Mouse (Mus musculus) hindbrain, embryonic 16.5 days (tissue): ENCODE data around the gene Adsl. TPM values are rescaled to one million over a fixed set of nuclear protein-coding genes. Genes with fewer than 3 reads are reported as not detected.
A peak's percentile ranks its signal among the peaks of the same experiment; 100 is the strongest.

Experiments used
- ATAC-seq: fragments of 200-750 bp; cut with Nextera tagmentation; 2 replicates; pipeline ENCODE4 v1.8.0; 2017; ENCODE audit warnings: moderate TSS enrichment, moderate library complexity
- H3K27ac ChIP-seq: fragments of 300-500 bp; sonication (generic); 2 replicates; pipeline ENCODE4 v1.5.1; 2014; ENCODE audit warnings: low read depth, mild to moderate bottlenecking, control low read depth, low read length, moderate library complexity
- H3K27me3 ChIP-seq: fragments of 300-500 bp; sonication (generic); replicated peaks from 2 replicates; pipeline ENCODE4 v1.6.1; 2014; ENCODE audit warnings: low read length; ENCODE audit not compliant: control insufficient read depth, insufficient read depth
- H3K36me3 ChIP-seq: fragments of 300-500 bp; sonication (generic); 2 replicates; pipeline ENCODE4 v1.6.1; 2014; ENCODE audit warnings: mild to moderate bottlenecking, low read length, moderate library complexity, mixed read lengths; ENCODE audit not compliant: control insufficient read depth, insufficient read depth
- H3K4me1 ChIP-seq: fragments of 300-500 bp; sonication (generic); 2 replicates; pipeline ENCODE4 v1.6.1; 2014; ENCODE audit warnings: low read depth, low read length; ENCODE audit not compliant: control insufficient read depth, insufficient read depth
- H3K4me2 ChIP-seq: fragments of 300-500 bp; sonication (generic); 2 replicates; pipeline ENCODE4 v1.6.1; 2014; ENCODE audit warnings: mild to moderate bottlenecking, low read length, control low read depth, moderate library complexity
- H3K4me3 ChIP-seq: fragments of 300-500 bp; sonication (generic); 2 replicates; pipeline ENCODE4 v1.5.1; 2014; ENCODE audit warnings: mild to moderate bottlenecking, low read length, control low read depth, moderate library complexity
- H3K9ac ChIP-seq: fragments of 300-500 bp; sonication (generic); 2 replicates; pipeline ENCODE4 v1.6.1; 2014; ENCODE audit warnings: low read depth, mild to moderate bottlenecking, control low read depth, low read length, moderate library complexity
- H3K9me3 ChIP-seq: fragments of 300-500 bp; sonication (generic); 2 replicates; pipeline ENCODE4 v1.6.1; 2014; ENCODE audit warnings: mild to moderate bottlenecking, low read length, moderate library complexity; ENCODE audit not compliant: control insufficient read depth
- WGBS: fragments of 180-500 bp; shearing (Covaris S2); extraction: QIAGEN DNeasy Blood & Tissue Kit; methylation state at CpG from one replicate; pipeline ENCODE4 v1.1.7; 2014; 5-methylcytosine and 5-hydroxymethylcytosine counted together
- polyA plus RNA-seq: library from polyadenylated mRNA; unstranded; fragments of >200 nt; fragmentation: Nextera tagmentation; extraction: Ambion mirVana; gene quantifications from 2 replicates; pipeline ENCODE4 v1.2.1, GENCODE M21; 2015

The Adsl gene
- polyA plus RNA-seq, 1 experiment from 2014 or later, result 116 TPM

GRCm38 (mm10) chr15:80955836-80956438 is 7.6 kb downstream of the Adsl start:
- H3K27ac ChIP-seq, result no peak overlapping the region
- no peaks in the 10 kb centered on the region for H3K27me3 ChIP-seq
- WGBS, result 95% methylated on average over 12 of the region's 12 CpGs
- peaks cover 36% of the 10 kb centered on the region for H3K36me3 ChIP-seq
- no peaks in the 10 kb centered on the region for H3K9me3 ChIP-seq
- H3K4me3 ChIP-seq, result no peak overlapping the region
- no peak overlapping the region for H3K9ac ChIP-seq
- no peaks in the 10 kb centered on the region for H3K4me1 ChIP-seq
- H3K4me2 ChIP-seq, result no peak overlapping the region
- ATAC-seq, result no peak

DNA sequence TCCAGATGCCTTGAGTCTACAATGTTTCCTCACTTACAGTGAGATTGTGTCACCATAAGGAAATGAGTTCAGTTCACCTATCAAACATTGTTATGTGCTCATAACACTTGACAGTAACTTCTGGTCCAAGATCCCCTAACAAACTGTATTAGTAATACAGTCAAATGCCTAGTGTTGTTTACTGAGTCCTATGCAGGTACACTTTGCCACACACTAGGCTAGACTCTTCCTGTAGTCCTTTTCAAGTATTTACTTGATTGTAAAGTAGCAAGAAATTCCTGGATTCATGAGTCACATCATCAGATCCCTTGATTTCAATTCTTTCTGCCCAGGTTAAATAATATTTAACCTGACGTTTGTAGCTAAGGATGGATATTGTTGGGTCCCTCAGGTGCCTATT is 21.1 kb downstream of the Adsl start:
- Histone ChIP-seq H3K9ac (no peak overlapping the region), H3K36me3 (peaks cover 34% of the 10 kb centered on the region), H3K4me3 (no peak overlapping the region), H3K27me3 (no peaks in the 10 kb centered on the region), H3K9me3 (no peaks in the 10 kb centered on the region), H3K27ac (no peak overlapping the region), H3K4me2 (no peak overlapping the region), H3K4me1 (no peaks in the 10 kb centered on the region)
- WGBS, result 89% methylated on average over 1 of the region's 1 CpGs
- no peak for ATAC-seq

- H3K4me3 ChIP-seq, result no peak overlapping the region
- no peaks in the 10 kb centered on the region for H3K9me3 ChIP-seq
- H3K4me2 ChIP-seq, result no peak overlapping the region
- H3K9ac ChIP-seq, result no peak overlapping the region
- no peak for ATAC-seq
- no peak overlapping the region for H3K27ac ChIP-seq
- peaks cover 2% of the 10 kb centered on the region for H3K36me3 ChIP-seq
- H3K27me3 ChIP-seq, result no peaks in the 10 kb centered on the region
- H3K4me1 ChIP-seq, result peaks cover 5% of the 10 kb centered on the region
- 54% methylated on average over 5 of the region's 5 CpGs for WGBS
Observed at GRCm38 (mm10) chr15:80974311-80974710, 26.0 kb downstream of the Adsl start.

DNA sequence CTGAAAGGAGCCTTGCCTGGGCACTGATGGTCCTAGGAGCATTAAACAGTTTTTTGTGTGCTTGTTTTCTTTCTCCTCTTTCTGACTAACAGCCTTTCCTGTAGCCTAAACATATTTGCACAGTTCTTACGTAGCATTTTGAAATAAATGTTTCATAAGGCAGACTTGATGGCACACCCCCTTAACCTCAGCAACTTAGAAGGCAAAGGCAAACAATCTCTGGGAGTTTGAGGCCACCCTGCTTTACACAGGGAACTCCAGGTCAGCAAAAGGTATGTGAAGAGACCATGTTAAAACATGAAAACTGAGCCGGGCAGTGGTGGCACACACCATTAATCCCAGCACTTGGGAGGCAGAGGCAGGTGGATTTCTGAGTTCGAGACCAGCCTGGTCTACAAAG is 27.4 kb downstream of the Adsl start:
- H3K27ac ChIP-seq, result no peak overlapping the region
- no peaks in the 10 kb centered on the region for H3K36me3 ChIP-seq
- H3K27me3 ChIP-seq, result no peaks in the 10 kb centered on the region
- H3K9me3 ChIP-seq, result no peaks in the 10 kb centered on the region
- H3K9ac ChIP-seq, result no peak overlapping the region
- 90% methylated on average over 3 of the region's 3 CpGs for WGBS
- H3K4me3 ChIP-seq, result no peak overlapping the region
- peaks cover 10% of the 10 kb centered on the region for H3K4me1 ChIP-seq
- H3K4me2 ChIP-seq, result no peak overlapping the region
- no peak for ATAC-seq

- Histone ChIP-seq H3K9ac (peak within 1 kb of the TSS; percentile 89), H3K9me3 (no peaks in the 10 kb centered on the region), H3K4me3 (peak within 1 kb of the TSS; percentile 91), H3K36me3 (no peaks in the 10 kb centered on the region), H3K4me2 (peak within 1 kb of the TSS; percentile 72), H3K4me1 (peaks cover 10% of the 10 kb centered on the region), H3K27me3 (no peaks in the 10 kb centered on the region), H3K27ac (peak within 1 kb of the TSS; percentile 74)
- peak; percentile 97 for ATAC-seq
- under 1% methylated on average over 60 of the region's 67 CpGs for WGBS
Observed at GRCm38 (mm10) chr15:80977620-80978334, 29.5 kb downstream of the Adsl start, which contains the start of gene Sgsm3. Sgsm3 (plus strand) TSS chr15:80977765.

GRCm38 (mm10) chr15:80979611-80980010 is 31.3 kb downstream of the Adsl start:
- Histone ChIP-seq H3K27me3 (no peaks in the 10 kb centered on the region), H3K4me3 (no peak overlapping the region), H3K4me1 (peaks cover 10% of the 10 kb centered on the region), H3K4me2 (no peak overlapping the region), H3K9ac (no peak overlapping the region), H3K9me3 (no peaks in the 10 kb centered on the region), H3K36me3 (no peaks in the 10 kb centered on the region), H3K27ac (no peak overlapping the region)
- WGBS, result 72% methylated on average over 4 of the region's 4 CpGs
- ATAC-seq, result no peak

- ATAC-seq, result no peak
- no peaks in the 10 kb centered on the region for H3K27me3 ChIP-seq
- H3K4me2 ChIP-seq, result no peak overlapping the region
- H3K9ac ChIP-seq, result no peak overlapping the region
- no peaks in the 10 kb centered on the region for H3K36me3 ChIP-seq
- H3K4me1 ChIP-seq, result peaks cover 10% of the 10 kb centered on the region
- no peak overlapping the region for H3K27ac ChIP-seq
- H3K9me3 ChIP-seq, result no peaks in the 10 kb centered on the region
- H3K4me3 ChIP-seq, result no peak overlapping the region
- WGBS, result 90% methylated on average over 4 of the region's 4 CpGs
Observed at GRCm38 (mm10) chr15:80981176-80981575, 32.9 kb downstream of the Adsl start.

DNA sequence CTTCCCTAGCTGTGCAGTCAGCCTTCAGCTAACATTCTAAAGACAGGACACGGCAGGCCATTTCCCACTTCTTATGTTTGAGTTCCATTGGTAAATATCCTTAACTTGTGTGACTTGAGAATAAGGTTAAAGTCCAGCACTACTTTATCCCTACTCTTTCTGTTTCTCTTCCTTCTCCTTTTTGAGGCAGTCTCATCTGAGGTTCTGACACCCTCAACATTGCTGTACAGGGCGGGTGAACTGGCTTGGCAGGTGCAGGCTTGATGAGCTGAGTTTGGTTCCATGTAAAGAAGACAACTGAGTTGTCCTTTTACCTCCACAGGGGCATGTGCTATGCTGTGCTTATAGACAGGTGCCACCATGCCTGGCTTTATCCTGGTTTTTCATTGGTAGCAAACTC is 35.0 kb downstream of the Adsl start:
- ATAC-seq, result no peak
- Histone ChIP-seq H3K4me2 (no peak overlapping the region), H3K36me3 (no peaks in the 10 kb centered on the region), H3K27ac (no peak overlapping the region), H3K9ac (no peak overlapping the region), H3K4me3 (no peak overlapping the region), H3K4me1 (peaks cover 10% of the 10 kb centered on the region), H3K9me3 (no peaks in the 10 kb centered on the region), H3K27me3 (no peaks in the 10 kb centered on the region)
- WGBS, result 96% methylated on average over 2 of the region's 2 CpGs

DNA sequence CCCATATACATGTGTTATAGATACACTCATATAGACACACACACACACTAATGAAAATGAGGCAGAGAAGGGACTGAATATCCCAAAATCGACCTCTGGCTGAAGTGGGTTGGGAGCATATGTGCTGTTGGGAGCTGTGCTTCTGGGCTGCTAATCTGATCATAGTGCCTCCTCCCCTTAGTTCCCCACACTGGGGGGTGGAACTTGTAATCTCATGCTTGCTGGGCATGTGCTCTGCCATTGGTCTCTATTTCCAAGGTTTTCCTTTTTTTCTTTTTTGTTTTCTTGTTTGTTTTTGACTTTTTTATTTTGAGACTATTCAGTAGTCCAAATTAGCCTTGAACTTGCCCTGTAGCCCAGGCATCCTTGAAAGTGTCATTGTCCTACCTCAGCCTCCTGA is 40.0 kb downstream of the Adsl start:
- ATAC-seq, result no peak
- H3K36me3 ChIP-seq, result no peaks in the 10 kb centered on the region
- H3K4me2 ChIP-seq, result no peak overlapping the region
- H3K9me3 ChIP-seq, result no peaks in the 10 kb centered on the region
- no peaks in the 10 kb centered on the region for H3K27me3 ChIP-seq
- H3K4me3 ChIP-seq, result no peak overlapping the region
- no peak overlapping the region for H3K9ac ChIP-seq
- no peaks in the 10 kb centered on the region for H3K4me1 ChIP-seq
- H3K27ac ChIP-seq, result no peak overlapping the region
- whole genome bisulfite sequencing, result 62% methylated on average over 1 of the region's 1 CpGs
